Mouse (Mus musculus): ENCODE results near the gene Tanc2.

- TF ChIP-seq POLR2A (IDR thresholded peaks at IDR 0.05; ENCODE audit: low read depth, low read length) (no peak), CTCF (IDR thresholded peaks at IDR 0.05; ENCODE audit: extremely low read depth, insufficient read depth, insufficient read length, insufficient replicate concordance) (no peak)
Observed at GRCm38 (mm10) chr11:105837962-105838361, 248.2 kb downstream of the Tanc2 start.

Measured in spleen, adult 2 months (tissue).